Mouse (Mus musculus) neural tube, embryonic 14.5 days (tissue): ENCODE data around the gene Tmem211. TPM values are rescaled to one million over a fixed set of nuclear protein-coding genes. Genes with fewer than 3 reads are reported as not detected.

Experiments
- polyA plus RNA-seq: library from polyadenylated mRNA; unstranded; fragments of >200 nt; fragmentation: Nextera tagmentation; extraction: Ambion mirVana; gene quantifications from 2 replicates; pipeline ENCODE4 v1.2.1, GENCODE M21; 2014

Tmem211 gene
- polyA plus RNA-seq, 1 experiment from 2014 or later = not detected

Other genes starting within 250 kb of the Tmem211 start
- 17.4 and 26.6 TPM in 2 replicates for gene Grk3, start 211.1 kb upstream of the Tmem211 start, polyA plus RNA-seq
- not detected in 2 replicates for gene Crybb2, start 156.8 kb upstream of the Tmem211 start, polyA plus RNA-seq
- gene Crybb3, start 145.3 kb upstream of the Tmem211 start, polyA plus RNA-seq = 0.82 and 0.91 TPM in 2 replicates
- gene 2900026A02Rik, start 5.7 kb upstream of the Tmem211 start, polyA plus RNA-seq = 2.1 and 2.5 TPM in 2 replicates
- gene Sgsm1, start 83.9 kb downstream of the Tmem211 start, polyA plus RNA-seq = 15.3 and 17.0 TPM in 2 replicates
- gene Aym1, start 130.4 kb downstream of the Tmem211 start, polyA plus RNA-seq = not detected in 2 replicates